Mouse (Mus musculus): ENCODE data around the gene Zmpste24. TPM values are rescaled to one million over a fixed set of nuclear protein-coding genes. Genes with fewer than 3 reads are reported as not detected.
A peak's percentile ranks its signal among the peaks of the same experiment; 100 is the strongest.

The Zmpste24 gene
- polyA plus RNA-seq (2012; rRNA removed), result 6.3 and 7.8 TPM in 2 replicates

DNA sequence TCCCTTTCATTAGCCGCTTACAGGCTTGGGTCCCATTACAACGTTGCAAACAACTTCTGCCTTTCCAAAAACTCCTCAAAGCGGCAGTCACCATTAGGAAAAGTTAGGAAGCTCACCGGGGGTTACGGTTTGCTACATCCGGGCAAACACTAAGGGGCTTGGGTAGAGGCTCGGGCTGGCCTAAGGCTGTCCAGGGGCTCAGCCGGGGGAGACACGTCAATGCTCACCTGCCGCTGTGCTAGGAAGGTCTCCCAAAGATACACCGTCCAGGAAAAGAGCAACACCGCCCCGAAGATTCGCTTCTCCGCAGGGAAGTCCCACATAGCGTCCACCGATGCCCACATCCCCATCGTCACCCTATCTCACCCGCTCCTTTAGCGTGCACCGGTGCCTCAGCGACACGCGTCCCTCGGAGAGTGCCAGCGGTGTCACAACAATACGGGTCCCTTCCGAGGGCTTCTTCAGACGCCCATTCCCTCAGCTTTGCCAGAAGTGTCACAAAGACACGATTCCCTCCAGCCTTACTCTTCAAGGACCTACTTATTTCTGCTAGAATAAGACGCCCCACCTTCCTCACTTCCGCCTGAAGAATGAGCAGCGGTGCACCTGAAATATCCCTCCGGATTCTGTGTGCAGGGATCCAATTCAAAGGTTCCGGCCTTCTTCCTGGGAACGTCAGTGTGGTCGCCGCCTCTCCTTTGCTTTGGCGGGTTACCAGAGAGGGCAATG lies at the start of gene Zmpste24:
Zmpste24 (minus strand) TSS at position 592 of the 729 bp plus-strand sequence.
- Histone ChIP-seq H3K36me3 (ENCODE audit: control insufficient read depth, insufficient read depth, low read length) (no peaks in the 10 kb centered on the region), H3K27me3 (ENCODE audit: control insufficient read depth, insufficient read depth, low read length) (no peaks in the 10 kb centered on the region), H3K4me3 (ENCODE audit: control insufficient read depth, low read depth, low read length) (peak within 1 kb of the TSS; percentile 99), H3K4me1 (ENCODE audit: control insufficient read depth, insufficient read depth, low read length) (peaks cover 2% of the 10 kb centered on the region; the same call in 1 of the 2 replicates), H3K27ac (ENCODE audit: control insufficient read depth, insufficient read depth, low read depth, low read length) (peak within 1 kb of the TSS; percentile 87)
- TF ChIP-seq CTCF (IDR thresholded peaks at IDR 0.05; ENCODE audit: control insufficient read depth, insufficient read depth, insufficient replicate concordance, low read depth, low read length), result no peak
- TF ChIP-seq POLR2A (IDR thresholded peaks at IDR 0.05; ENCODE audit: control insufficient read depth, low read depth, low read length), result peak; percentile 46; the same call in 1 of the 2 replicates

GRCm38 (mm10) chr4:121109126-121109525 lies 11.1 kb upstream of the Zmpste24 start, which contains the start of gene Tmco2:
TSS of gene Tmco2 (minus strand) at chr4:121109226.
- TF ChIP-seq CTCF (IDR thresholded peaks at IDR 0.05; ENCODE audit: control insufficient read depth, insufficient read depth, insufficient replicate concordance, low read depth, low read length) (no peak), POLR2A (IDR thresholded peaks at IDR 0.05; ENCODE audit: control insufficient read depth, low read depth, low read length) (no peak; the same call in 1 of the 2 replicates)
- H3K36me3 ChIP-seq (ENCODE audit: control insufficient read depth, insufficient read depth, low read length), result no peaks in the 10 kb centered on the region

GRCm38 (mm10) chr4:121103304-121103703 lies 5.3 kb upstream of the Zmpste24 start:
- TF ChIP-seq POLR2A (IDR thresholded peaks at IDR 0.05; ENCODE audit: control insufficient read depth, low read depth, low read length), result no peak
- no peak for TF ChIP-seq CTCF (IDR thresholded peaks at IDR 0.05; ENCODE audit: control insufficient read depth, insufficient read depth, insufficient replicate concordance, low read depth, low read length)
- Histone ChIP-seq H3K4me3 (ENCODE audit: control insufficient read depth, low read depth, low read length) (no peak overlapping the region), H3K4me1 (ENCODE audit: control insufficient read depth, insufficient read depth, low read length) (no peaks in the 10 kb centered on the region), H3K27ac (ENCODE audit: control insufficient read depth, insufficient read depth, low read depth, low read length) (no peak overlapping the region), H3K27me3 (ENCODE audit: control insufficient read depth, insufficient read depth, low read length) (no peaks in the 10 kb centered on the region), H3K36me3 (ENCODE audit: control insufficient read depth, insufficient read depth, low read length) (no peaks in the 10 kb centered on the region)

More at GRCm38 (mm10) chr4:121109126-121109525, 11.1 kb upstream of the Zmpste24 start, which contains the start of gene Tmco2:
- Histone ChIP-seq H3K4me1 (ENCODE audit: control insufficient read depth, insufficient read depth, low read length) (no peaks in the 10 kb centered on the region; the same call in 1 of the 2 replicates), H3K27ac (ENCODE audit: control insufficient read depth, insufficient read depth, low read depth, low read length) (peak within 1 kb of the TSS; percentile 81), H3K4me3 (ENCODE audit: control insufficient read depth, low read depth, low read length) (peak within 1 kb of the TSS; percentile 91), H3K27me3 (ENCODE audit: control insufficient read depth, insufficient read depth, low read length) (no peaks in the 10 kb centered on the region)

DNA sequence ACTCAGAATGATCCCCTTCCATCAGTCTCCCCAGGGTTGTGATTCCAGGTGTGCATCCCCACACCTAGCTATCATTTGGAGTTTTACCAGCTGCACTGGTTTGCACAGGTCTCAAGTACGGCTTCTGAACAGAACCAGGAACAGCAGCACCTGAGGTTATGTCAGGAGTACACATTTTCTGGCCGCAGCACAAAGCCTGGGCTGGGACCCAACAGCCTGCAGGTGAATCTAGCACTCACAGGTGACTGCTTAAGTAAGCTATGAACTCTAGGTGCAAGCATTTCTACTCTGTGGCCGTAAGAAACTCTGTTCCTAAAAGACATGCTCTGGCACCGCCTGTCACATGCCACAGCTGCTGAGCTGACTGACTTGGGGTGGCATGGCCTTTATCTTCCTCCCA lies 7.8 kb downstream of the Zmpste24 start:
- Histone ChIP-seq H3K27ac (ENCODE audit: control insufficient read depth, insufficient read depth, low read depth, low read length) (no peak overlapping the region), H3K36me3 (ENCODE audit: control insufficient read depth, insufficient read depth, low read length) (no peaks in the 10 kb centered on the region; the same call in 1 of the 2 replicates), H3K27me3 (ENCODE audit: control insufficient read depth, insufficient read depth, low read length) (no peaks in the 10 kb centered on the region), H3K4me1 (ENCODE audit: control insufficient read depth, insufficient read depth, low read length) (no peaks in the 10 kb centered on the region), H3K4me3 (ENCODE audit: control insufficient read depth, low read depth, low read length) (no peak overlapping the region)
- TF ChIP-seq POLR2A (IDR thresholded peaks at IDR 0.05; ENCODE audit: control insufficient read depth, low read depth, low read length), result no peak
- no peak for TF ChIP-seq CTCF (IDR thresholded peaks at IDR 0.05; ENCODE audit: control insufficient read depth, insufficient read depth, insufficient replicate concordance, low read depth, low read length)

- Histone ChIP-seq H3K4me1 (ENCODE audit: control insufficient read depth, insufficient read depth, low read length) (no peaks in the 10 kb centered on the region), H3K27me3 (ENCODE audit: control insufficient read depth, insufficient read depth, low read length) (no peaks in the 10 kb centered on the region), H3K4me3 (ENCODE audit: control insufficient read depth, low read depth, low read length) (no peak overlapping the region), H3K27ac (ENCODE audit: control insufficient read depth, insufficient read depth, low read depth, low read length) (no peak overlapping the region), H3K36me3 (ENCODE audit: control insufficient read depth, insufficient read depth, low read length) (no peaks in the 10 kb centered on the region; the same call in 1 of the 2 replicates)
- no peak for TF ChIP-seq CTCF (IDR thresholded peaks at IDR 0.05; ENCODE audit: control insufficient read depth, insufficient read depth, insufficient replicate concordance, low read depth, low read length)
- TF ChIP-seq POLR2A (IDR thresholded peaks at IDR 0.05; ENCODE audit: control insufficient read depth, low read depth, low read length), result no peak
Measured at GRCm38 (mm10) chr4:121088696-121089095, 9.3 kb downstream of the Zmpste24 start.

DNA sequence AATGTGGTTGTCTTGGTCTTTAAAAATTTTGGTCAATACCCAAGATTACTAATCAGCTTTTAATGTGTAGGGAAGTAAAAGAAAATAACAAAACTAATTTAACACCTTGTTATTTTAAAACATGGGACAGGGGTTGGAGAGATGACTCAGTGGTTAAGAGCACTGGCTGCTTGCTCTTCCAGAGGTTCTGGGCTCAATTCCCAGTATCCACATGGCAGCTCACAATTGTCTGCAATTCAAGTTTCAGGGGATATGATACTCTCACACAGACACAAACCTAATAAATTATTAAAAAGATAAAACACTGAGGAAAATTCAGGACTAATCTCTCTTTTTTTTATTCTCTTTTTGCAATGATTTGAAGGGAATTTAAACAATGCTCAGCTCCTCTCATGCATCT lies 13.5 kb downstream of the Zmpste24 start:
- Histone ChIP-seq H3K27me3 (ENCODE audit: control insufficient read depth, insufficient read depth, low read length) (no peaks in the 10 kb centered on the region), H3K4me3 (ENCODE audit: control insufficient read depth, low read depth, low read length) (no peak overlapping the region), H3K4me1 (ENCODE audit: control insufficient read depth, insufficient read depth, low read length) (no peaks in the 10 kb centered on the region), H3K27ac (ENCODE audit: control insufficient read depth, insufficient read depth, low read depth, low read length) (no peak overlapping the region), H3K36me3 (ENCODE audit: control insufficient read depth, insufficient read depth, low read length) (no peaks in the 10 kb centered on the region)
- TF ChIP-seq CTCF (IDR thresholded peaks at IDR 0.05; ENCODE audit: control insufficient read depth, insufficient read depth, insufficient replicate concordance, low read depth, low read length), result no peak
- TF ChIP-seq POLR2A (IDR thresholded peaks at IDR 0.05; ENCODE audit: control insufficient read depth, low read depth, low read length), result no peak

DNA sequence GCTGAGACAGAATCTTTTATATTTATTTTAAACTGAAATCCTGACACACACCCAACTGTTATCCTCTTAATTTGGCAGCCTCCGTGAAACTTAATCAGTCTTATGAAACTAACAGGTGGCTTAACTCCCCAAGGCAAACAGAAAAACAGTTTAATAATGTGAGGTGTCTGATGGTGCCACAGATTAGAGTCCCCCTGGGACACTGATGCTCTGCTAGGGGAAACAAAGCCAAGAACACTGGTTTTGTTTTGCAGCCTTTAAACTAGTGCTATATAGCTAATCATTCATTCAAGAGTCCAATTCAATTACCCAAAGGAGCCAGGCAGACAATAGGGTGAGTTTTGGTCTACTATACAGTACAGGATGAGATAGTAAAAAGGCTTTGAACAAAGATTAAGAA lies 17.6 kb downstream of the Zmpste24 start:
- H3K27me3 ChIP-seq (ENCODE audit: control insufficient read depth, insufficient read depth, low read length), result no peaks in the 10 kb centered on the region
- H3K27ac ChIP-seq (ENCODE audit: control insufficient read depth, insufficient read depth, low read depth, low read length), result no peak overlapping the region
- no peaks in the 10 kb centered on the region; the same call in 1 of the 2 replicates for H3K36me3 ChIP-seq (ENCODE audit: control insufficient read depth, insufficient read depth, low read length)
- no peak overlapping the region for H3K4me3 ChIP-seq (ENCODE audit: control insufficient read depth, low read depth, low read length)
- TF ChIP-seq CTCF (IDR thresholded peaks at IDR 0.05; ENCODE audit: control insufficient read depth, insufficient read depth, insufficient replicate concordance, low read depth, low read length) (no peak), POLR2A (IDR thresholded peaks at IDR 0.05; ENCODE audit: control insufficient read depth, low read depth, low read length) (no peak)
- no peaks in the 10 kb centered on the region for H3K4me1 ChIP-seq (ENCODE audit: control insufficient read depth, insufficient read depth, low read length)

Measured in testis, adult 2 months (tissue).